Mouse (Mus musculus) G1E (cell line): Measurements from ENCODE around the gene Rpp25l.

ENCODE experiments used
- CTCF ChIP-seq: IDR thresholded peaks from 2 replicates; pipeline ENCODE4 v1.5.1; 2012; ENCODE audit warnings: low read depth, low read length, inconsistent platforms, mixed read lengths
- GATA2 ChIP-seq: IDR thresholded peaks from 2 replicates; pipeline ENCODE4 v1.6.1; 2012; ENCODE audit warnings: low read depth, low read length, inconsistent platforms, borderline replicate concordance

GRCm38 (mm10) chr4:41662723-41663122, 50.6 kb downstream of the Rpp25l start:
- TF ChIP-seq CTCF (no peak), GATA2 (no peak)
